Comparison of ENCODE assay signal across 21 mouse cellular contexts in the genomic region with DNA sequence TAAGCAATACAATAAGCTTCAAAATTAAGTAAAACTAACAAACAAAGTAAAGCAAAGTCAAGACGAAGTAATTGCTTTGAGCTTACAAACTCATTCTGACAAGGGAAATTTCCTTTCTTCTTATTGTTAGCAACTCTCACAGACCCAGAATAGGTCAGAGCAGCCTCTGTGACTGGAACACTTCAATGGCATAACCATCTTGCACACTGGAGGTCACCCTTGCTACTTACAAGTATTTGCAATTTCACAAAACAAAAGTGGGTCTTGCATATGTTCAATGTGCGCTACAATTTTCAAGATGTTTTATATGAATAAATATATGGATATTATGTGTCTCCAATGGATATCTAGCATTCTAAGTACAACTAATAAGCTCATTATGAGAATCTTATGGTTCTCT.
A peak's percentile ranks its signal among the peaks of the same experiment; 100 is the strongest.
DNase-seq lines count a peak whose midpoint lies in the region; ATAC-seq and TF ChIP-seq lines count a peak whose summit lies in the region.
"Had no signal": no experiment of that assay in that cellular context is flagged by ENCODE, and none has a peak within 500 bp of the region (broad histone marks: within the 10 kb centered on the region; RNA-seq: fewer than 3 reads in every experiment).

No protein-coding gene starts in this region.

- 48% methylated on average over 2 of the region's 2 CpGs for WGBS in hindbrain, postnatal 0 days
- WGBS in hindbrain, embryonic 14.5 days = 57% methylated on average over 2 of the region's 2 CpGs
- 56% methylated on average over 2 of the region's 2 CpGs for WGBS in midbrain, postnatal 0 days
- WGBS in midbrain, embryonic 15.5 days = 56% methylated on average over 2 of the region's 2 CpGs

- no peaks in the 10 kb centered on the region for H3K4me1 ChIP-seq in hindbrain, postnatal 0 days (ENCODE audit: insufficient read depth, low read length)
- H3K4me1 ChIP-seq in hindbrain, embryonic 14.5 days (replicated peaks; ENCODE audit: control insufficient read depth, insufficient read depth, low read length) = peaks cover 15% of the 10 kb centered on the region
- H3K4me1 ChIP-seq in midbrain, postnatal 0 days (ENCODE audit: insufficient read depth, low read length) = peaks cover 5% of the 10 kb centered on the region; the same call in 1 of the 2 replicates
- peaks cover 13% of the 10 kb centered on the region for H3K4me1 ChIP-seq in midbrain, embryonic 15.5 days
- H3K4me1 ChIP-seq: limb, embryonic 15.5 days had no signal

- peak; percentile 48 for DNase-seq in hindbrain, postnatal 0 days (ENCODE audit: low spot score)
- DNase-seq in hindbrain, embryonic 14.5 days (ENCODE audit: low spot score) = no peak
- DNase-seq in midbrain, postnatal 0 days (ENCODE audit: low spot score) = peak; percentile 38
- DNase-seq in adipocyte (ENCODE audit: low spot score) = peak; percentile 9
- DNase-seq in thymus, postnatal 4 days = no peak
- DNase-seq in adrenal gland, postnatal 36 days = no peak
- DNase-seq: adrenal gland, adult 2 months; cerebellum, adult 2 months; cerebellum, postnatal 25 days; kidney, postnatal 36 days; layer of hippocampus, adult 9-11 months; left cerebral cortex, postnatal 4 days; lung, postnatal 4 days; thymus, postnatal 14 days had no signal

- H3K4me3 ChIP-seq in hindbrain, postnatal 0 days (ENCODE audit: low read length) = no peak overlapping the region
- H3K4me3 ChIP-seq in hindbrain, embryonic 14.5 days (replicated peaks; ENCODE audit: low read length) = no peak overlapping the region
- H3K4me3 ChIP-seq in midbrain, postnatal 0 days (ENCODE audit: low read depth, low read length) = no peak overlapping the region
- no peak overlapping the region for H3K4me3 ChIP-seq in midbrain, embryonic 15.5 days
- H3K4me3 ChIP-seq: forebrain, embryonic 10.5 days; hindbrain, embryonic 10.5 days; limb, embryonic 15.5 days; neural tube, embryonic 12.5 days had no signal

- no peak overlapping the region for H3K4me2 ChIP-seq in hindbrain, postnatal 0 days (ENCODE audit: low read depth, low read length)
- no peak overlapping the region for H3K4me2 ChIP-seq in hindbrain, embryonic 14.5 days (replicated peaks)
- no peak overlapping the region for H3K4me2 ChIP-seq in midbrain, postnatal 0 days (ENCODE audit: low read depth, low read length, poor library complexity, severe bottlenecking)
- no peak overlapping the region for H3K4me2 ChIP-seq in midbrain, embryonic 15.5 days
- H3K4me2 ChIP-seq: limb, embryonic 15.5 days; neural tube, embryonic 12.5 days had no signal

- ATAC-seq in hindbrain, postnatal 0 days = 0 out of 2 replicates have a peak, but pooled peaks have one; percentile 35
- ATAC-seq in hindbrain, embryonic 14.5 days (ENCODE audit: low FRiP score) = no peak
- ATAC-seq in midbrain, postnatal 0 days (ENCODE audit: low FRiP score) = no peak
- no peak for ATAC-seq in midbrain, embryonic 15.5 days (replicated peaks)
- ATAC-seq: intestine, postnatal 0 days had no signal

- no peaks in the 10 kb centered on the region for H3K9me3 ChIP-seq in hindbrain, postnatal 0 days (ENCODE audit: low read length)
- H3K9me3 ChIP-seq in hindbrain, embryonic 14.5 days (ENCODE audit: control insufficient read depth, low read length) = no peaks in the 10 kb centered on the region
- no peaks in the 10 kb centered on the region for H3K9me3 ChIP-seq in midbrain, postnatal 0 days (ENCODE audit: low read length)
- H3K9me3 ChIP-seq in midbrain, embryonic 15.5 days = no peaks in the 10 kb centered on the region
- H3K9me3 ChIP-seq: forebrain, embryonic 10.5 days; hindbrain, embryonic 10.5 days; limb, embryonic 15.5 days; neural tube, embryonic 12.5 days had no signal

- H3K36me3 ChIP-seq in hindbrain, postnatal 0 days (ENCODE audit: insufficient read depth, low read length) = no peaks in the 10 kb centered on the region
- H3K36me3 ChIP-seq in hindbrain, embryonic 14.5 days (replicated peaks; ENCODE audit: control insufficient read depth, insufficient read depth) = no peaks in the 10 kb centered on the region
- no peaks in the 10 kb centered on the region for H3K36me3 ChIP-seq in midbrain, postnatal 0 days (ENCODE audit: insufficient read depth, low read length)
- no peaks in the 10 kb centered on the region for H3K36me3 ChIP-seq in midbrain, embryonic 15.5 days (replicated peaks)
- H3K36me3 ChIP-seq: forebrain, embryonic 10.5 days; hindbrain, embryonic 10.5 days; limb, embryonic 15.5 days; neural tube, embryonic 12.5 days had no signal

- H3K27me3 ChIP-seq in hindbrain, postnatal 0 days (ENCODE audit: insufficient read depth, low read length) = no peaks in the 10 kb centered on the region
- no peaks in the 10 kb centered on the region for H3K27me3 ChIP-seq in hindbrain, embryonic 14.5 days (ENCODE audit: control insufficient read depth, insufficient read depth, low read length)
- H3K27me3 ChIP-seq in midbrain, postnatal 0 days (ENCODE audit: insufficient read depth, low read length) = no peaks in the 10 kb centered on the region
- no peaks in the 10 kb centered on the region for H3K27me3 ChIP-seq in midbrain, embryonic 15.5 days (replicated peaks)
- H3K27me3 ChIP-seq: limb, embryonic 15.5 days; neural tube, embryonic 12.5 days had no signal

- H3K9ac ChIP-seq in hindbrain, postnatal 0 days (replicated peaks; ENCODE audit: low read length) = no peak overlapping the region
- no peak overlapping the region for H3K9ac ChIP-seq in hindbrain, embryonic 14.5 days
- no peak overlapping the region for H3K9ac ChIP-seq in midbrain, postnatal 0 days (replicated peaks; ENCODE audit: low read length, poor library complexity, severe bottlenecking)
- no peak overlapping the region for H3K9ac ChIP-seq in midbrain, embryonic 15.5 days
- H3K9ac ChIP-seq: limb, embryonic 15.5 days; liver, embryonic 14.5 days; neural tube, embryonic 12.5 days had no signal

- H3K27ac ChIP-seq in hindbrain, postnatal 0 days = no peak overlapping the region
- H3K27ac ChIP-seq in hindbrain, embryonic 14.5 days = no peak overlapping the region
- no peak overlapping the region for H3K27ac ChIP-seq in midbrain, postnatal 0 days (ENCODE audit: low read depth, low read length)
- no peak overlapping the region for H3K27ac ChIP-seq in midbrain, embryonic 15.5 days
- H3K27ac ChIP-seq: forebrain, embryonic 10.5 days; hindbrain, embryonic 10.5 days; limb, embryonic 15.5 days; liver, embryonic 14.5 days; neural tube, embryonic 12.5 days had no signal

- TF ChIP-seq CTCF in hindbrain, postnatal 0 days (IDR thresholded peaks at IDR 0.05; ENCODE audit: low read depth) = peak; percentile 36; the same call in 1 of the 2 replicates
- peak; percentile 63 for TF ChIP-seq CTCF in midbrain, postnatal 0 days (IDR thresholded peaks at IDR 0.05)

Comparison
In these comparisons a context has a peak if more than half of its experiments do, and no peak if none do; other contexts are left out.
1. DNase-seq: peak in hindbrain, postnatal 0 days (single experiment), midbrain, postnatal 0 days (single experiment) and adipocyte (single experiment); none in hindbrain, embryonic 14.5 days (single experiment), thymus, postnatal 4 days (single experiment) and adrenal gland, postnatal 36 days (0 of 2).